Mouse (Mus musculus): ENCODE measurements around the gene Hmgb1. TPM values are rescaled to one million over a fixed set of nuclear protein-coding genes. Genes with fewer than 3 reads are reported as not detected.

Hmgb1 gene
- polyA plus RNA-seq (2015; fragmentation: Nextera tagmentation; extraction: Ambion mirVana) = 1,316 and 1,601 TPM in 2 replicates

- Histone ChIP-seq H3K9me3 (ENCODE audit: control insufficient read depth, low read length) (no peaks in the 10 kb centered on the region), H3K4me2 (ENCODE audit: low read depth, low read length) (peak within 1 kb of the TSS; percentile 93), H3K4me1 (replicated peaks; ENCODE audit: control insufficient read depth, insufficient read depth, low read length) (peaks cover 15% of the 10 kb centered on the region), H3K4me3 (ENCODE audit: low read length) (peak within 1 kb of the TSS; percentile 89), H3K27ac (ENCODE audit: low read length) (peak within 1 kb of the TSS; percentile 89), H3K36me3 (ENCODE audit: control insufficient read depth, insufficient read depth, low read length) (peaks cover 4% of the 10 kb centered on the region), H3K27me3 (ENCODE audit: control insufficient read depth, insufficient read depth, low read depth, low read length) (no peaks in the 10 kb centered on the region), H3K9ac (ENCODE audit: low read length) (peak within 1 kb of the TSS; percentile 88)
- peak; percentile 97 for ATAC-seq (ENCODE audit: low read depth)
- under 1% methylated on average over 56 of the region's 59 CpGs for WGBS
These were observed at the start of gene Hmgb1, which contains the start of gene Uspl1 for GRCm38 (mm10) chr5:149184104-149184843. Gene Hmgb1, minus strand, starts transcription at chr5:149184489. Gene Uspl1, plus strand, starts transcription at chr5:149184350.

GRCm38 (mm10) chr5:149229619-149230339, 45.5 kb upstream of the Hmgb1 start:
- peaks cover 5% of the 10 kb centered on the region for H3K4me1 ChIP-seq (replicated peaks; ENCODE audit: control insufficient read depth, insufficient read depth, low read length)
- ATAC-seq (ENCODE audit: low read depth) = no peak
- H3K4me3 ChIP-seq (ENCODE audit: low read length) = peak overlapping the region; percentile 52
- peak overlapping the region; percentile 44 for H3K4me2 ChIP-seq (ENCODE audit: low read depth, low read length)
- no peaks in the 10 kb centered on the region for H3K9me3 ChIP-seq (ENCODE audit: control insufficient read depth, low read length)
- peak overlapping the region; percentile 58 for H3K9ac ChIP-seq (ENCODE audit: low read length)
- 68% methylated on average over 18 of the region's 18 CpGs for WGBS
- peak overlapping the region; percentile 77 for H3K27ac ChIP-seq (ENCODE audit: low read length)
- no peaks in the 10 kb centered on the region for H3K36me3 ChIP-seq (ENCODE audit: control insufficient read depth, insufficient read depth, low read length)
- H3K27me3 ChIP-seq (ENCODE audit: control insufficient read depth, insufficient read depth, low read depth, low read length) = no peaks in the 10 kb centered on the region

DNA sequence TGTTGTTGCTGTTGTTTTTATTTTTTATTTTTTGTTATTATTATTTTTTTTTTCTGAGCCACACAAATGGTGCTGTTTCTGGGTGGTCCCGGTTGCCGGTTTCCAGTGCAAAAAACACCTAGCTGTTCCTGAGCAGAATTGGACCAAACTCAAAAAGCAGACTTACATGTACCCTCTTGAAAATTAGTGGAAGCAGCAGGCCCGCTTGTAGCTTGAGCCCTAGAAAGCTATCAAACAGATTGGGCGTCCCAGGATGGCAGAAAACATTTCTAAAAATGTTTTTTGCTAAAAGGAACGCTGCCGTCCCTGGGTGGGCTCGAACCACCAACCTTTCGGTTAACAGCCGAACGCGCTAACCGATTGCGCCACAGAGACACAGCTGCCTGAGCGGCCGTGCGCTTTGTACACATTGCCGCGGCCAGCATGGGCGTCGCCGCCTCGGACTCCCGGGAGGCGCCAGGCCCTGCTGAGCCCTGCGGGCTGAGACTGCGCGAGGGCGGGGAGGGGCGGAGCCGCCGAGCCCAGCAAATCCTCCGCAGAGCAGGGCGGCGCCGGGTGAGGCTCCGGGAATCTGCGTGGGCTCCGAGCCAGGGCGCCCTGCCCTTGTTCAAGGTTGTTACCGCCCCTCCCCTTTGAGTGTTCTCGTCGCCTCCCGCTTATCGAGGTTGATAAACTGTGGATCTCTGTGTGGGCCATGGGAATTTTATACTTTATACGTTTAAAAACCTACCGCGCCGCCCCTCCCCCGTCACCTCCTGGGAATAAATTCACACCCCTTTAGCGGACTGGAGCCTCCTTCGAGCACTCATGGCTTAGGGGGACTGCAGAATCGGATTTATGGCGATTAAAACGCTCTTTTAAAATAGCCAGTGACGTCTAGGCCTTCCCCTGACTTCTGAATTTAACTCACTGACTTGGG, 44.7 kb upstream of the Hmgb1 start:
- WGBS = 3% methylated on average over 53 of the region's 55 CpGs
- peak; percentile 100 for ATAC-seq (ENCODE audit: low read depth)
- Histone ChIP-seq H3K4me3 (ENCODE audit: low read length) (peak overlapping the region; percentile 52), H3K27me3 (ENCODE audit: control insufficient read depth, insufficient read depth, low read depth, low read length) (no peaks in the 10 kb centered on the region), H3K27ac (ENCODE audit: low read length) (peak overlapping the region; percentile 77), H3K4me1 (replicated peaks; ENCODE audit: control insufficient read depth, insufficient read depth, low read length) (peaks cover 13% of the 10 kb centered on the region), H3K36me3 (ENCODE audit: control insufficient read depth, insufficient read depth, low read length) (no peaks in the 10 kb centered on the region), H3K4me2 (ENCODE audit: low read depth, low read length) (peak overlapping the region; percentile 56), H3K9ac (ENCODE audit: low read length) (peak overlapping the region; percentile 58), H3K9me3 (ENCODE audit: control insufficient read depth, low read length) (no peaks in the 10 kb centered on the region)

DNA sequence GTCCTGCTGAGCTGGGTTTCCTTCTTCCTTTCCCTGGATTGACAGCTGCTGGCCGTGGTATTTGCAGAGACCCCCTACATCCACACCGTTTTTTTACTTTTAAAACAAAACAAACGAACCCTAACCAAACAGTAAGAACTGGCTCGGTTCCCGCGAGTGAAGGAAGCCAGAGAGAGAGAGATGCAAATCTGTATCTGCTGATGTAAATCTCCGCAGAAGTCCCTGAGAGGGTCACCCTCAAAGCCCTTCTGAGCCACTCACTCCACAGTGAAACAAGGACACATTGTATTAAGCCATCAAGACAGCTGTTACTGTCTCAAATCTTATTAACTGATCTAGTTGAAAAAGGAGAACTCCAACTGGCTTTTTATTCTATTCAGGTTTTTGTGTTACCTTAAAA, 40.4 kb upstream of the Hmgb1 start:
- Histone ChIP-seq H3K9me3 (ENCODE audit: control insufficient read depth, low read length) (no peaks in the 10 kb centered on the region), H3K27ac (ENCODE audit: low read length) (no peak overlapping the region), H3K9ac (ENCODE audit: low read length) (peak overlapping the region; percentile 37; the same call in 1 of the 2 replicates), H3K4me2 (ENCODE audit: low read depth, low read length) (peak overlapping the region; percentile 30), H3K4me1 (replicated peaks; ENCODE audit: control insufficient read depth, insufficient read depth, low read length) (peaks cover 13% of the 10 kb centered on the region), H3K27me3 (ENCODE audit: control insufficient read depth, insufficient read depth, low read depth, low read length) (no peaks in the 10 kb centered on the region), H3K36me3 (ENCODE audit: control insufficient read depth, insufficient read depth, low read length) (no peaks in the 10 kb centered on the region), H3K4me3 (ENCODE audit: low read length) (no peak overlapping the region)
- no peak for ATAC-seq (ENCODE audit: low read depth)
- 5% methylated on average over 7 of the region's 7 CpGs for WGBS

- H3K9me3 ChIP-seq (ENCODE audit: control insufficient read depth, low read length) = no peaks in the 10 kb centered on the region
- H3K27ac ChIP-seq (ENCODE audit: low read length) = no peak overlapping the region
- no peak overlapping the region for H3K4me3 ChIP-seq (ENCODE audit: low read length)
- 85% methylated on average over 4 of the region's 4 CpGs for WGBS
- no peak overlapping the region for H3K9ac ChIP-seq (ENCODE audit: low read length)
- no peaks in the 10 kb centered on the region for H3K27me3 ChIP-seq (ENCODE audit: control insufficient read depth, insufficient read depth, low read depth, low read length)
- no peak for ATAC-seq (ENCODE audit: low read depth)
- H3K4me1 ChIP-seq (replicated peaks; ENCODE audit: control insufficient read depth, insufficient read depth, low read length) = peaks cover 13% of the 10 kb centered on the region
- 0 out of 2 replicates have a peak, but pooled peaks cover 1% of the 10 kb centered on the region for H3K36me3 ChIP-seq (ENCODE audit: control insufficient read depth, insufficient read depth, low read length)
- no peak overlapping the region for H3K4me2 ChIP-seq (ENCODE audit: low read depth, low read length)
These were observed 37.1 kb upstream of the Hmgb1 start for GRCm38 (mm10) chr5:149221355-149221754.

DNA sequence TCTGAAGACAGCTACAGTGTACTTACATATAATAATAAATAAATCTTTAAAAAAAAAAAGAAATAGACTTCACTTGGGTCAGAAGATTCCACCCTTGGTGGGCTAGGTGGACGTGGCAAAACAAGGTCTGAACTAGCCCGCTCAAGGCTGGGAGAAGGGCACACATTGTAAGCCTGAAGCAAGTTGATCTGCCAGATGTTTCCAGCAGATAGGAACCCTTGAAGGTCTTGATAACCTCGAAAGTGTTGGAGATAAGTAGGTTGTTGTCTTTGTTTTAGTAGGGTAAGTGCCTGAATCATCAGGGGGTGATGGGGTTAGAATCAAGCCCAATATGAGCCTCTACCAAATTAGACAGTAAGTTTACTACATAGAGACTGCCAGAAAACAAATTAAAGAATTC, 35.2 kb upstream of the Hmgb1 start:
- peaks cover 6% of the 10 kb centered on the region for H3K4me1 ChIP-seq (replicated peaks; ENCODE audit: control insufficient read depth, insufficient read depth, low read length)
- no peak overlapping the region for H3K4me2 ChIP-seq (ENCODE audit: low read depth, low read length)
- H3K27me3 ChIP-seq (ENCODE audit: control insufficient read depth, insufficient read depth, low read depth, low read length) = no peaks in the 10 kb centered on the region
- no peak overlapping the region for H3K27ac ChIP-seq (ENCODE audit: low read length)
- 53% methylated on average over 3 of the region's 3 CpGs for WGBS
- no peak overlapping the region for H3K9ac ChIP-seq (ENCODE audit: low read length)
- H3K9me3 ChIP-seq (ENCODE audit: control insufficient read depth, low read length) = no peaks in the 10 kb centered on the region
- H3K36me3 ChIP-seq (ENCODE audit: control insufficient read depth, insufficient read depth, low read length) = peaks cover 14% of the 10 kb centered on the region
- H3K4me3 ChIP-seq (ENCODE audit: low read length) = no peak overlapping the region
- ATAC-seq (ENCODE audit: low read depth) = no peak

GRCm38 (mm10) chr5:149217524-149218357, 33.5 kb upstream of the Hmgb1 start:
- Histone ChIP-seq H3K27ac (ENCODE audit: low read length) (no peak overlapping the region), H3K4me1 (replicated peaks; ENCODE audit: control insufficient read depth, insufficient read depth, low read length) (no peaks in the 10 kb centered on the region), H3K27me3 (ENCODE audit: control insufficient read depth, insufficient read depth, low read depth, low read length) (no peaks in the 10 kb centered on the region), H3K36me3 (ENCODE audit: control insufficient read depth, insufficient read depth, low read length) (peaks cover 28% of the 10 kb centered on the region), H3K9ac (ENCODE audit: low read length) (no peak overlapping the region), H3K9me3 (ENCODE audit: control insufficient read depth, low read length) (no peaks in the 10 kb centered on the region), H3K4me3 (ENCODE audit: low read length) (no peak overlapping the region), H3K4me2 (ENCODE audit: low read depth, low read length) (no peak overlapping the region)
- WGBS = 70% methylated on average over 6 of the region's 6 CpGs
- no peak; the same call in 1 of the 2 replicates for ATAC-seq (ENCODE audit: low read depth)

DNA sequence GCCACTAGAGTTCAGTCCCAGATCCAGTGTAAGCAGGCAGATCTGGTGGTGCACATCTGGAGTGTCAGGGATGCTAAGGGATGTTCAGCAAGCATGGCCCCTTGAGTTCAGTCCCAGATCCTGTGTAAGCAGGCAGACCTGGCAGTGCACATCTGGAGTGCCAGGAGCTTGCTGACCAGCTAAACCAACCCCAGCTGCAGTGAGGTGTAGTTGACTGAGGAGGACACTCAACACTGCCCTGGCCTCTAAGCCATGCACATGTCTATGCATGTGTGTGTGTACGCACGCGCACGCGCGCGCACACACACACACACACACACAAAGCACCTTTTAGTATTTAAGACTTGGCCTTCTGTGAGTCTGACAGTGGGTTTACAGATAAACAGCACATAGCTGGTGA, 31.3 kb upstream of the Hmgb1 start:
- H3K9ac ChIP-seq (ENCODE audit: low read length) = no peak overlapping the region
- no peaks in the 10 kb centered on the region for H3K27me3 ChIP-seq (ENCODE audit: control insufficient read depth, insufficient read depth, low read depth, low read length)
- 99% methylated on average over 7 of the region's 7 CpGs for WGBS
- no peak overlapping the region for H3K4me2 ChIP-seq (ENCODE audit: low read depth, low read length)
- H3K36me3 ChIP-seq (ENCODE audit: control insufficient read depth, insufficient read depth, low read length) = peaks cover 36% of the 10 kb centered on the region
- H3K4me3 ChIP-seq (ENCODE audit: low read length) = no peak overlapping the region
- H3K27ac ChIP-seq (ENCODE audit: low read length) = no peak overlapping the region
- no peaks in the 10 kb centered on the region for H3K4me1 ChIP-seq (replicated peaks; ENCODE audit: control insufficient read depth, insufficient read depth, low read length)
- ATAC-seq (ENCODE audit: low read depth) = no peak
- H3K9me3 ChIP-seq (ENCODE audit: control insufficient read depth, low read length) = no peaks in the 10 kb centered on the region

Data from lung, embryonic 16.5 days (tissue).